Mouse (Mus musculus) hindbrain, embryonic 16.5 days (tissue): ENCODE measurements at regions not wholly inside any gene's neighbourhood (a gene's known extent, or its start where the extent isn't known, plus 50 kb on each side); places are given as distances from the start of the nearest gene placed in this dataset.

ENCODE experiments used
- ATAC-seq: fragments of 200-750 bp; cut with Nextera tagmentation; 2 replicates; pipeline ENCODE4 v1.8.0; 2017; ENCODE audit warnings: moderate TSS enrichment, moderate library complexity
- H3K27ac ChIP-seq: fragments of 300-500 bp; sonication (generic); 2 replicates; pipeline ENCODE4 v1.5.1; 2014; ENCODE audit warnings: low read depth, mild to moderate bottlenecking, control low read depth, low read length, moderate library complexity
- H3K27me3 ChIP-seq: fragments of 300-500 bp; sonication (generic); replicated peaks from 2 replicates; pipeline ENCODE4 v1.6.1; 2014; ENCODE audit warnings: low read length; ENCODE audit not compliant: control insufficient read depth, insufficient read depth
- H3K36me3 ChIP-seq: fragments of 300-500 bp; sonication (generic); 2 replicates; pipeline ENCODE4 v1.6.1; 2014; ENCODE audit warnings: mild to moderate bottlenecking, low read length, moderate library complexity, mixed read lengths; ENCODE audit not compliant: control insufficient read depth, insufficient read depth
- H3K4me1 ChIP-seq: fragments of 300-500 bp; sonication (generic); 2 replicates; pipeline ENCODE4 v1.6.1; 2014; ENCODE audit warnings: low read depth, low read length; ENCODE audit not compliant: control insufficient read depth, insufficient read depth
- H3K4me2 ChIP-seq: fragments of 300-500 bp; sonication (generic); 2 replicates; pipeline ENCODE4 v1.6.1; 2014; ENCODE audit warnings: mild to moderate bottlenecking, low read length, control low read depth, moderate library complexity
- H3K4me3 ChIP-seq: fragments of 300-500 bp; sonication (generic); 2 replicates; pipeline ENCODE4 v1.5.1; 2014; ENCODE audit warnings: mild to moderate bottlenecking, low read length, control low read depth, moderate library complexity
- H3K9ac ChIP-seq: fragments of 300-500 bp; sonication (generic); 2 replicates; pipeline ENCODE4 v1.6.1; 2014; ENCODE audit warnings: low read depth, mild to moderate bottlenecking, control low read depth, low read length, moderate library complexity
- H3K9me3 ChIP-seq: fragments of 300-500 bp; sonication (generic); 2 replicates; pipeline ENCODE4 v1.6.1; 2014; ENCODE audit warnings: mild to moderate bottlenecking, low read length, moderate library complexity; ENCODE audit not compliant: control insufficient read depth
- WGBS: fragments of 180-500 bp; shearing (Covaris S2); extraction: QIAGEN DNeasy Blood & Tissue Kit; methylation state at CpG from one replicate; pipeline ENCODE4 v1.1.7; 2014; 5-methylcytosine and 5-hydroxymethylcytosine counted together

GRCm38 (mm10) chr4:127685021-127685420 is 285.7 kb downstream of the CK137956 start:
- ATAC-seq: no peak
- Histone ChIP-seq H3K27ac (no peak overlapping the region), H3K27me3 (no peaks in the 10 kb centered on the region), H3K4me2 (no peak overlapping the region), H3K9me3 (no peaks in the 10 kb centered on the region), H3K36me3 (no peaks in the 10 kb centered on the region), H3K4me3 (no peak overlapping the region), H3K4me1 (no peaks in the 10 kb centered on the region), H3K9ac (no peak overlapping the region)
- WGBS: 88% methylated on average over 3 of the region's 3 CpGs

DNA sequence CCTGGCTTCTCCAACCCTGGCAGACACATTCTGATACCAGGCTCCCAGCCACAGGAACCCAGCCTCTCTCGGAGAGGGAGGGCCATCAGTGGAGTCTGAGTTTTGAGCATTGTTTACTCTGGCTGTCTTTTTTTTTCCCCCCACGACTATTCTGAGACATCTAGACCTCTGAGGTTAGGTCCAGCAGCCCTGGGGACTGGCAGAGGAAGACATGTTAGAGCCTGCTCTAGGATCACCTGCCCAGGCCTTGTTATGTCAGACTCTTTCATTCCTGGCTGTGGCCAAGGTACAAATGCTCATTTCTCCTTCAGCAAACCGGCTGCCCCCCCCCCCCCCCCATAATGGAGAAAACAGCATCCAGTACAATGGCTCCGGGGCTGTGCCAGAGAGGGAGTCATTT is 291.4 kb downstream of the CK137956 start:
- no peaks in the 10 kb centered on the region for H3K27me3 ChIP-seq
- H3K4me1 ChIP-seq: peaks cover 3% of the 10 kb centered on the region
- ATAC-seq: no peak
- H3K27ac ChIP-seq: no peak overlapping the region
- WGBS: 34% methylated on average over 4 of the region's 4 CpGs
- no peaks in the 10 kb centered on the region for H3K9me3 ChIP-seq
- H3K36me3 ChIP-seq: no peaks in the 10 kb centered on the region
- no peak overlapping the region for H3K9ac ChIP-seq
- no peak overlapping the region for H3K4me3 ChIP-seq
- no peak overlapping the region for H3K4me2 ChIP-seq

DNA sequence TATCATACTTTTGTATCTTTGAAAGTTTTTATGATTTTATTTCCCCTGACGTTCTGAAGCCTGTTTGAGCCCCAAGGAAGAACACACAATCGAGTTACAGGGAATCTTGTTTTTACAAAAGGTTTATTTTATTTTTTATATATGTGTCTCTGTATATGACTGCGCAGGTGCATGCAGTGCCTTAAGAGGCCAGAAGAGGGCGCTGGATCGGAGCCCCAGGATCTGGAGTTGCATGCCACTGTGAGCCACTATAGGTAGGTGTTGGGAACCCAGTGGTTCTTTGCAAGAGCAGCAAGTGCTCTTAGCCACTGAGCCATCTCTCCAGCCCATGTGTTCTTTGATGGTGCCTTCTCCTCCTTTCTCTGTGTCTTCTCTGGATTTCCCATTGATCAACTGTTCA is 292.3 kb downstream of the CK137956 start:
- H3K27ac ChIP-seq: no peak overlapping the region
- H3K9me3 ChIP-seq: no peaks in the 10 kb centered on the region
- ATAC-seq: no peak
- no peaks in the 10 kb centered on the region for H3K27me3 ChIP-seq
- WGBS: 58% methylated on average over 5 of the region's 5 CpGs
- H3K4me1 ChIP-seq: peaks cover 3% of the 10 kb centered on the region
- H3K36me3 ChIP-seq: no peaks in the 10 kb centered on the region
- H3K4me3 ChIP-seq: no peak overlapping the region
- no peak overlapping the region for H3K4me2 ChIP-seq
- no peak overlapping the region for H3K9ac ChIP-seq

- WGBS: 29% methylated on average over 16 of the region's 16 CpGs
- Histone ChIP-seq H3K9me3 (no peaks in the 10 kb centered on the region), H3K36me3 (no peaks in the 10 kb centered on the region), H3K4me2 (peak overlapping the region; percentile 25; the same call in 1 of the 2 replicates), H3K4me1 (peaks cover 3% of the 10 kb centered on the region), H3K4me3 (no peak overlapping the region), H3K27ac (no peak overlapping the region), H3K27me3 (no peaks in the 10 kb centered on the region), H3K9ac (no peak overlapping the region)
- peak; percentile 30; the same call in 1 of the 2 replicates for ATAC-seq
These were observed 294.9 kb downstream of the CK137956 start for GRCm38 (mm10) chr4:127675745-127676315.

DNA sequence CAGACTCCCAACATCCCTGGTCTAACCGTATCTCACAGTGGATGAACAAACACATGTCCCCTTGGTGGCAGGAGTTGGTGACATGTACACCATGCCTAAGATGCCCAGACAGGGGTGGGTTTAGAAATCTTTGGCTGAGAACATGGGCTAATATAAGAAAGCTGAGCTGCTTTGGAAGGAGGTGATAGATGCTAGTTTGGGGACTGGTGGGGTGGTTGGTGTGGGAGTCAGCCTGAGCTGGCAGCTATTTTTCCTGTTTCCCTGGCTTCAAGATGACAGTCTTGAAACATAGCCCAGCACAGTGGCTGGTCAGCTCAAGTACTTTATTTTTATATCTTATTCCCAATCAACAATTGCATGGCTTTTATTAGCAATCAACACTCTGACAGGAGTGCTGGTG is 302.0 kb upstream of the Gjb5 start:
- H3K4me3 ChIP-seq: no peak overlapping the region
- H3K4me2 ChIP-seq: no peak overlapping the region
- no peaks in the 10 kb centered on the region for H3K36me3 ChIP-seq
- WGBS: 96% methylated on average over 1 of the region's 1 CpGs
- ATAC-seq: no peak
- H3K9ac ChIP-seq: no peak overlapping the region
- no peaks in the 10 kb centered on the region for H3K27me3 ChIP-seq
- no peak overlapping the region for H3K27ac ChIP-seq
- H3K9me3 ChIP-seq: no peaks in the 10 kb centered on the region
- no peaks in the 10 kb centered on the region for H3K4me1 ChIP-seq

GRCm38 (mm10) chr4:127651601-127652000 is 293.6 kb upstream of the Gjb5 start:
- Histone ChIP-seq H3K27ac (no peak overlapping the region), H3K9me3 (no peaks in the 10 kb centered on the region), H3K36me3 (no peaks in the 10 kb centered on the region), H3K4me3 (no peak overlapping the region), H3K4me1 (no peaks in the 10 kb centered on the region), H3K27me3 (no peaks in the 10 kb centered on the region), H3K4me2 (no peak overlapping the region), H3K9ac (no peak overlapping the region)
- no peak for ATAC-seq
- WGBS: 72% methylated on average over 5 of the region's 5 CpGs

DNA sequence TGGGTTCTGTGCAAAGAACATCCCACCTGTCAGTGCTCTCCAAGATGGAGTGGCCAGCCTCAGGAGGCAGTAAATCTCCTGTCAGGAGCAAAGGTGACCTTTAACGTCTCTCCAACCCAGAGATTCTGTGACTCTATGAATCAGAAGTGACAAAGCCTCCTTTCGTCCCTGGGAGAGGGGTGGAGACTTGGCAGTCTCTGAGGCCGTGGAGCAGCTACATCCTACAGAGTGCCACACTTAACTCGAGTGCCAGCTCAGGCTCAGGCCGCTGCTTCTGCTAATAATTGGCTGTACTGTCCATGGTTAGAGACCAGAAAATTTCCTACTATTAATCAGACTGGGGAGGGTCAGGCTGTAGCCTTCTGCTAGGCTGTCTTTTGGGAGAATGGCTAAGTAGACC is 290.0 kb upstream of the Gjb5 start:
- no peak for ATAC-seq
- no peak overlapping the region for H3K27ac ChIP-seq
- H3K9ac ChIP-seq: no peak overlapping the region
- WGBS: 26% methylated on average over 5 of the region's 5 CpGs
- H3K4me3 ChIP-seq: no peak overlapping the region
- no peaks in the 10 kb centered on the region for H3K36me3 ChIP-seq
- H3K27me3 ChIP-seq: no peaks in the 10 kb centered on the region
- H3K4me1 ChIP-seq: no peaks in the 10 kb centered on the region
- H3K4me2 ChIP-seq: no peak overlapping the region
- H3K9me3 ChIP-seq: no peaks in the 10 kb centered on the region

DNA sequence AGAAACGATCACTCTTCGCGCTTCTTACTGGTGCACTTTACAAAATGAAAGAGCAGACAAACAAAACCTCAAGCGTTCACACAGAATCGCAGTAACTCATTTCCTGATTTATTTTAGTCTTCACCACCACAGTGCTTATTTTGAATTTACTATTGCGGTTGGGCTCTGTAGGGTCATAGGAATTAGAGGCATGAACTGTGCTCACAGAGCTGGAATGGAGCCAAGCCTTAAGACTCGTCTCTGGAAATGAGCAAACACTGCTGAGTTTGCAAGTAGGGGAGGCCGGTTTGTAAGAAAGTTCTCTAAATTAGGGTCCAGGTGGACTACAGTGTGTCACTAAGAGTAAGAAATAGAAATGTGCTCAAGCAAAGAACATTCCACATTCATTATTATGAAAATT is 289.2 kb upstream of the Gjb5 start:
- H3K4me3 ChIP-seq: no peak overlapping the region
- no peak for ATAC-seq
- no peak overlapping the region for H3K4me2 ChIP-seq
- no peak overlapping the region for H3K9ac ChIP-seq
- H3K27ac ChIP-seq: no peak overlapping the region
- H3K9me3 ChIP-seq: no peaks in the 10 kb centered on the region
- 64% methylated on average over 8 of the region's 8 CpGs for WGBS
- no peaks in the 10 kb centered on the region for H3K27me3 ChIP-seq
- H3K36me3 ChIP-seq: no peaks in the 10 kb centered on the region
- H3K4me1 ChIP-seq: no peaks in the 10 kb centered on the region

DNA sequence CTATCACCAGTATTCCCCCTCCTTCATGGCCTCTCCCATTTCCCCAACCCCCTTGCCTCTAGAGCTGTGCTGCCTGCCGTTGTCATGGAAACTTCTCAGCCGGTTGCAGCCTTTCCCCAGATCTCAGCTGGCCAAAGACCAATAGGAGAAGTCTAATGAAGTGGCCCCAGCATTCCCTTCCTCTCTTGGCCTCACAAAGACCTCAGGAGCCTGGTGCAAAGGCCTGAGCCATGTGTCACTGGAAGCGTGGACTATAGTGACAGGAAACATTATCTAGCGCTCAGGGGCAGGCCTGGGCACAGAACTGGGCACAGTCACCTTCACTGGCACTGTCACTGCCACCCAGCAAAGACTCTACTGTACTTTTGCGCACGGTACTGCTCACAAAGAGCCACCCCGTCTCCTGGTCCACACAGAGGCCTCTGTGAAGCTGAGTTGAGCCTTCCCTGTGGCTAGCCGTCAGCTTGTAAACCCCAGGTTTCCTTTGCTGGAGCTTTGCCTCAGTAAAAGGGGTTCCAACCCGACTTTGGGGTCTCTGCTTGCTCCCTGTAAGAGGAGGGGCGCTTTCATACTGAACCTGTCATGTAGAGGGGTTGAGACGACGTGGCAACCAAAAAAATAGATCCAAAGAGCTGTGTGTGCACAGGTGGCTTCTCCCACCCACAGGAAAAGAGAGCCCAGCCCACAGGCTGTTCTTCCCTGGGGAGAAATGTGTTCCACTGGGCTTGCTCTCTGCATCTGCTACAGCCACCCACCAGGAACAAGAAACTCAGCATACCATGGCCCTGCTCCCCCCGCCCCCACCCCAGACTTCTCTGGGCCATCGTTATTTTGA is 282.5 kb upstream of the Gjb5 start:
- Histone ChIP-seq H3K27ac (peak overlapping the region; percentile 62), H3K27me3 (no peaks in the 10 kb centered on the region), H3K4me1 (peaks cover 25% of the 10 kb centered on the region), H3K4me2 (no peak overlapping the region), H3K36me3 (no peaks in the 10 kb centered on the region), H3K4me3 (no peak overlapping the region), H3K9ac (no peak overlapping the region), H3K9me3 (no peaks in the 10 kb centered on the region)
- ATAC-seq: peak; percentile 92
- WGBS: 31% methylated on average over 14 of the region's 14 CpGs
